12 mouse cellular contexts compared by ENCODE assay signal in genomic region chr17:56663659-56664058, GRCm38 (mm10). TPM values are rescaled to one million over a fixed set of nuclear protein-coding genes. Genes with fewer than 3 reads are reported as not detected.
A peak's percentile ranks its signal among the peaks of the same experiment; 100 is the strongest.
DNase-seq lines count a peak whose midpoint lies in the region; ATAC-seq and TF ChIP-seq lines count a peak whose summit lies in the region.
"Had no signal": no experiment of that assay in that cellular context is flagged by ENCODE, and none has a peak within 500 bp of the region (broad histone marks: within the 10 kb centered on the region; RNA-seq: fewer than 3 reads in every experiment).

No protein-coding gene starts in this region.

- H3K4me1 ChIP-seq in heart, embryonic 10.5 days, result peaks cover 32% of the 10 kb centered on the region
- H3K4me1 ChIP-seq in lung, embryonic 15.5 days, result peaks cover 25% of the 10 kb centered on the region
- peaks cover 2 to 33% of the 10 kb centered on the region in 2 experiments; a peak in 3 of 4 replicates for H3K4me1 ChIP-seq in ES-E14 (ENCODE audit: control insufficient read depth in 2 of 2, insufficient read depth in 2 of 2, low read length in 2 of 2, poor library complexity in 1 of 2)
- peaks cover 9% of the 10 kb centered on the region for H3K4me1 ChIP-seq in intestine, embryonic 16.5 days (ENCODE audit: control insufficient read depth, insufficient read depth, low read length)

- 69% methylated on average over 3 of the region's 3 CpGs for WGBS in heart, embryonic 10.5 days
- 34% methylated on average over 3 of the region's 3 CpGs for WGBS in lung, embryonic 15.5 days
- 59% methylated on average over 3 of the region's 3 CpGs for WGBS in intestine, embryonic 16.5 days

- H3K4me2 ChIP-seq in lung, embryonic 15.5 days, result peak overlapping the region; percentile 46
- H3K4me2 ChIP-seq in intestine, embryonic 16.5 days (ENCODE audit: low read depth, low read length), result peak overlapping the region; percentile 30

- no peak for ATAC-seq in lung, embryonic 15.5 days (ENCODE audit: borderline replicate concordance, extremely low read depth, low FRiP score, low TSS enrichment)
- ATAC-seq in intestine, embryonic 16.5 days, result no peak

- H3K9me3 ChIP-seq in heart, embryonic 10.5 days, result no peaks in the 10 kb centered on the region
- no peaks in the 10 kb centered on the region for H3K9me3 ChIP-seq in lung, embryonic 15.5 days
- H3K9me3 ChIP-seq in ES-E14 (ENCODE audit: control insufficient read depth, insufficient read depth, low read depth, low read length), result no peaks in the 10 kb centered on the region
- H3K9me3 ChIP-seq in intestine, embryonic 16.5 days (ENCODE audit: control insufficient read depth, low read length), result no peaks in the 10 kb centered on the region

- H3K27ac ChIP-seq in heart, embryonic 10.5 days, result peak overlapping the region; percentile 69
- H3K27ac ChIP-seq in lung, embryonic 15.5 days, result peak overlapping the region; percentile 47; the same call in 1 of the 2 replicates
- peak overlapping the region; percentile 1; the same call in 1 of the 2 replicates for H3K27ac ChIP-seq in ES-E14 (ENCODE audit: insufficient read depth, low read depth, low read length, poor library complexity, severe bottlenecking)
- no peak overlapping the region for H3K27ac ChIP-seq in intestine, embryonic 16.5 days (ENCODE audit: low read length)

- peak overlapping the region; percentile 42 for H3K4me3 ChIP-seq in heart, embryonic 10.5 days
- peak overlapping the region; percentile 26 for H3K4me3 ChIP-seq in lung, embryonic 15.5 days
- H3K4me3 ChIP-seq in ES-E14 (ENCODE audit: insufficient read depth in 1 of 2, low read depth in 1 of 2, low read length in 2 of 2, poor library complexity in 1 of 2, severe bottlenecking in 1 of 2), result peak overlapping the region; percentile 27 to 50; a peak in 3 of 4 replicates
- no peak overlapping the region for H3K4me3 ChIP-seq in intestine, embryonic 16.5 days (ENCODE audit: low read length)

- DNase-seq in heart, embryonic 10.5 days (ENCODE audit: low spot score), result no peak
- DNase-seq in heart, adult 11 months, result no peak
- no peak for DNase-seq in lung, adult 18-20 months
- no peak for DNase-seq in ES-E14 (ENCODE audit: low read depth, low spot score)
- no peak for DNase-seq in retina, postnatal 1 day
- DNase-seq in thymus, adult 18-20 months, result no peak
- DNase-seq: adrenal gland, adult 2 months; B cell, adult 2 months; right cerebral cortex, postnatal 4 days had no signal

- no peaks in the 10 kb centered on the region for H3K36me3 ChIP-seq in heart, embryonic 10.5 days
- no peaks in the 10 kb centered on the region for H3K36me3 ChIP-seq in lung, embryonic 15.5 days
- no peaks in the 10 kb centered on the region for H3K36me3 ChIP-seq in ES-E14 (ENCODE audit: control insufficient read depth, insufficient read depth, low read length, poor library complexity, severe bottlenecking)
- no peaks in the 10 kb centered on the region for H3K36me3 ChIP-seq in intestine, embryonic 16.5 days (ENCODE audit: control insufficient read depth, insufficient read depth, low read length)

- 0 out of 2 replicates have a peak overlapping the region, but pooled peaks have one; percentile 9 for H3K9ac ChIP-seq in lung, embryonic 15.5 days
- peak overlapping the region; percentile 15; the same call in 1 of the 2 replicates for H3K9ac ChIP-seq in ES-E14 (ENCODE audit: insufficient read depth, low read depth, low read length, poor library complexity, severe bottlenecking)
- peak overlapping the region; percentile 15; the same call in 1 of the 2 replicates for H3K9ac ChIP-seq in intestine, embryonic 16.5 days (ENCODE audit: low read depth, low read length)

- in situ Hi-C loops in ES-E14 (cut with MboI; ENCODE audit: low sequenced_read_pairs in 2 of 2, unreplicated experiment in 2 of 2), result no loop called here

- peaks cover 13% of the 10 kb centered on the region for H3K27me3 ChIP-seq in heart, embryonic 10.5 days (ENCODE audit: insufficient read depth, poor library complexity, severe bottlenecking)
- H3K27me3 ChIP-seq in lung, embryonic 15.5 days, result 0 out of 2 replicates have a peak, but pooled peaks cover 6% of the 10 kb centered on the region
- H3K27me3 ChIP-seq in intestine, embryonic 16.5 days (replicated peaks; ENCODE audit: control insufficient read depth, insufficient read depth, low read length), result no peaks in the 10 kb centered on the region

TF ChIP-seq in ES-E14, 5 proteins besides CTCF, POLR2A, EP300 and RAD21:
- TF ChIP-seq MAFK (IDR thresholded peaks at IDR 0.05; ENCODE audit: insufficient read depth, low read depth, low read length), result no peak
- no peak for TF ChIP-seq CHD2 (IDR thresholded peaks at IDR 0.05; ENCODE audit: low read depth, low read length)
- no peak for TF ChIP-seq HCFC1 (IDR thresholded peaks at IDR 0.05; ENCODE audit: borderline replicate concordance, insufficient read depth, low read length)
- TF ChIP-seq ZC3H11A (IDR thresholded peaks at IDR 0.05; ENCODE audit: borderline replicate concordance, low read depth, low read length), result no peak
- no peak for TF ChIP-seq ZNF384 (IDR thresholded peaks at IDR 0.05; ENCODE audit: low read depth, low read length)

RNA-seq across cellular contexts. Expression of gene Ranbp3, which starts 9.4 kb away (rescaled TPM):
- polyA plus RNA-seq in heart, embryonic 10.5 days (2016; fragmentation: Nextera tagmentation; extraction: Ambion mirVana), result 85.1 and 105 TPM in 2 replicates
- polyA plus RNA-seq in lung, embryonic 15.5 days (2015; fragmentation: Nextera tagmentation; extraction: Ambion mirVana), result 90.8 and 96.6 TPM in 2 replicates
- 133 and 146 TPM in 2 replicates for total RNA-seq in ES-E14 (2012; rRNA removed)
- polyA plus RNA-seq in intestine, embryonic 16.5 days (2015; fragmentation: Nextera tagmentation; extraction: Ambion mirVana), result 66.5 and 72.8 TPM in 2 replicates

RNA-seq across cellular contexts. Expression of gene Catsperd, which starts 35.7 kb away (rescaled TPM):
- 0.30 and 0.38 TPM in 2 replicates for polyA plus RNA-seq in heart, embryonic 10.5 days (2016; fragmentation: Nextera tagmentation; extraction: Ambion mirVana)
- polyA plus RNA-seq in lung, embryonic 15.5 days (2015; fragmentation: Nextera tagmentation; extraction: Ambion mirVana), result 0.52 and 1.2 TPM in 2 replicates
- 1.2 and 1.3 TPM in 2 replicates for total RNA-seq in ES-E14 (2012; rRNA removed)
- polyA plus RNA-seq in intestine, embryonic 16.5 days (2015; fragmentation: Nextera tagmentation; extraction: Ambion mirVana), result 0.55 and 0.81 TPM in 2 replicates
- total RNA-seq: gastrocnemius, postnatal 4 days had no signal

RNA-seq across cellular contexts. Expression of gene Lonp1, which starts 37.0 kb away (rescaled TPM):
- polyA plus RNA-seq in heart, embryonic 10.5 days (2016; fragmentation: Nextera tagmentation; extraction: Ambion mirVana), result 58.9 and 65.1 TPM in 2 replicates
- 51.7 and 54.0 TPM in 2 replicates for polyA plus RNA-seq in lung, embryonic 15.5 days (2015; fragmentation: Nextera tagmentation; extraction: Ambion mirVana)
- total RNA-seq in ES-E14 (2012; rRNA removed), result 169 and 222 TPM in 2 replicates
- 56.5 and 57.6 TPM in 2 replicates for polyA plus RNA-seq in intestine, embryonic 16.5 days (2015; fragmentation: Nextera tagmentation; extraction: Ambion mirVana)

RNA-seq across cellular contexts. Expression of gene Rpl36, which starts 50.4 kb away (rescaled TPM):
- 1,286 and 1,339 TPM in 2 replicates for polyA plus RNA-seq in heart, embryonic 10.5 days (2016; fragmentation: Nextera tagmentation; extraction: Ambion mirVana)
- 1,553 and 1,704 TPM in 2 replicates for polyA plus RNA-seq in lung, embryonic 15.5 days (2015; fragmentation: Nextera tagmentation; extraction: Ambion mirVana)
- 3,972 and 4,168 TPM in 2 replicates for total RNA-seq in ES-E14 (2012; rRNA removed)
- polyA plus RNA-seq in intestine, embryonic 16.5 days (2015; fragmentation: Nextera tagmentation; extraction: Ambion mirVana), result 1,705 and 1,833 TPM in 2 replicates

RNA-seq across cellular contexts. Expression of gene Ndufa11, which starts 53.9 kb away (rescaled TPM):
- 518 and 632 TPM in 2 replicates for polyA plus RNA-seq in heart, embryonic 10.5 days (2016; fragmentation: Nextera tagmentation; extraction: Ambion mirVana)
- 465 and 491 TPM in 2 replicates for polyA plus RNA-seq in lung, embryonic 15.5 days (2015; fragmentation: Nextera tagmentation; extraction: Ambion mirVana)
- 484 and 561 TPM in 2 replicates for total RNA-seq in ES-E14 (2012; rRNA removed)
- polyA plus RNA-seq in intestine, embryonic 16.5 days (2015; fragmentation: Nextera tagmentation; extraction: Ambion mirVana), result 527 and 530 TPM in 2 replicates
